Mouse (Mus musculus) cerebellum, adult 8-10 months (tissue): ENCODE measurements around the gene Tacc3.

Experiments
- DNase-seq: peaks from one replicate; pipeline ENCODE4 v3.0.0; 2022

The Tacc3 gene

GRCm38 (mm10) chr5:33723641-33724465, 65.9 kb downstream of the Tacc3 start:
- no peak for DNase-seq

- DNase-seq: no peak
These were observed 68.2 kb downstream of the Tacc3 start for GRCm38 (mm10) chr5:33726081-33726647.

GRCm38 (mm10) chr5:33726891-33727290, 69.0 kb downstream of the Tacc3 start:
- no peak for DNase-seq
